Mouse (Mus musculus): Measurements from ENCODE around the gene Tcte2.

DNA sequence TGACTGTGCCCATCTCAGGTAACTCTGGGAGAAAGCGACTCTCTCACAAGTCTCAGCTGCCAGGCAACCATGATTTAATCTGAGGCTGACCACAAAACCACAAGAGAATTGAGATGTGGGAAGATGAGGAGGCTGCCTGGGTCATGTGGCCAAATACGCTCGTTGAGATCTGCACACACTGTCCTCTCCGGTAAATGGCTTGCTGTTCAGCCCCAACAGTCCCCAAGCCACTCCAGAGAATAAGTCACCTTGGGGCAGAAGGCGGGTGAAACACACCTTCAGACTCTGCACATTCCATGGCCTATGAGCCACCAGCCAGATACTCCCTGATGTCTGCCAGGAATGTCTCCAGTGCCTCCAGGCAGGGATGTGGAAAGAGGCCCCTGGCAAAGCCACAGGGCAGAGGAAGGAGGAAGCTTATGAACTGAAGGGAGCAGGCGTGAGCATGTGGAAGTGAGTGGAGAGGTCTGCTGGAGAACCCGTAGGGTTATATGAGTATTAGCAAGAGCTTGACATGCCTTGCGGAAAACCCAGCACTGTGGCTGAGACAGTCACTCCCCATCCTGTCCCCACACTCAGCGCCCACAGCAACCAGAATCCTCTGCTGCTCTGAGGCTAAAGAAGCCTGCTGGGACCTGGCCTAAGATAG, 79.1 kb downstream of the Tcte2 start:
- no peak for TF ChIP-seq CTCF (IDR thresholded peaks at IDR 0.05; ENCODE audit: low read depth, low read length)
- no peak for TF ChIP-seq POLR2A (IDR thresholded peaks at IDR 0.05; ENCODE audit: borderline replicate concordance, low read depth, low read length)
